Mouse (Mus musculus) monocyte, adult 59 days (primary cell): ENCODE data around the gene Ska2. TPM values are rescaled to one million over a fixed set of nuclear protein-coding genes. Genes with fewer than 3 reads are reported as not detected.

ENCODE experiments used
- total RNA-seq, 2 experiments: library from RNA; stranded (reverse); gene quantifications; one replicate each; pipeline ENCODE4 v1.2.4; 2023

The Ska2 gene
- total RNA-seq: 1 to 10 TPM; 1.9 to 2.3 TPM

GRCm38 (mm10) chr11:87108755-87109518 lies at the start of gene Ska2:
TSS of gene Ska2 (plus strand) at chr11:87109234.

DNA sequence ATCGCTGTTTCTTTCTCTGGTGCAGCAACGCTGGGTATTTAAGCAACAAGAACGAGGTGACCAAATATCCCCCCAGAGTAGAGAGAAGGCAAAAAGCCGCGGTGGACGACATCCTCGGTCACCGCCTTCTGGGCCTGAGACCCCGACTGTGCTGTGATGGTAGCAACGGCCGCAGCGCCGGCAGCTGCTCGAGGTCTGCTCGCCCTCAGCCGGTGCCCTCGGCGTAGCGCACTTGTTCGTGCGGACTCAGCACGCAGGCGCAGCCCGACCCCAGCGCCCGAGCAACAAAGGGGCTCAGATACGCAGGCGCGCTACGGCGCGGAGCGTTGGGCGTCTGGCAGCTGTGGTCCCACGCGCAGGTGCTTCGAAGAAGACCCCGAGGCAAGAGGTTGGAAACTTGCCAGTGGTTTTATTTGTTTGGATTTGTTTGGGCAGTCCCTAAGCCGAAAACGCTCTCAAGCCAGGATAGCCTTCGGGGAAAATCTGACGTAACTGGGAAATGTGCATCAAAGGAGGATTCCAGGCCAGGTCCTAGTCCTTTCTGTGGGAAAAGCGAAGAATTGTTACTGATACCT lies 35.1 kb upstream of the Ska2 start, which contains the start of gene Gdpd1:
Gene Gdpd1 (minus strand): TSS at position 197 of the 575 bp plus-strand sequence.

DNA sequence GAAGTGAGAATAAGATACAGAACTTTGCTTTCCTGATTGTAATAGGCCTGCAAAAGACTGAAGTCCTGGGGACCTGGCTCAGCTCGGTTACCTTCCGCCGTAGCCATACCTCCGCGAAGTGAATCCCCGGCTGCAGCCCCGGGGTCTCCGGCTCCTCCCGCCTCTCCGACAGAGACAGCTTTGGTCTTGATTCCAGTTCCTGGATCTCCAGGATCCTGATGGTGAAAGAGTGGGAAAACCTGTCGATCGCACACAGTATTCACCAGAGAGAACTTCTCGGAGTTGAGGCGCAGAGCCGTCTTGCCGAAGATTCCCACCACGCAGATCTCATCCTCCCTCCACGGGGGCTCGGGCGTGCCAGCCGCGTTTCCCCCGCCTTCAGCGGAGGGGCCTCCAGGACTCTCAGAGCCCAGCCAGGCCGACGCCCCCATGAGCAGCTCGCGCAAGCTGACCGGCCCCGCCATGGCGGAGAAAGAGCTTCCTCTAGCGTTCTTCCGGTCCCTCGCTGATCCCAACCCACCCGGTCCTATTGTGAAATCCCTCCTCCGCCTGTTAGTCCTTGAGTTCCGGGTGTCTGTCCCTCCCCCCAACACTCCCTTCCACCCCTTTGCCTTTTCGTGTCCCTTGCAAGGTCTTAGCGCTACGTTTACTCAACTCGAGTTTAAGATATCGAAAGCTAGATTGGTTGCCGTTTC lies 22.6 kb upstream of the Ska2 start, which contains the start of gene Smg8:
Gene Smg8 (minus strand): TSS at position 485 of the 695 bp plus-strand sequence.

GRCm38 (mm10) chr11:87108409-87108754 lies 652 bp upstream of the Ska2 start, which contains the start of gene Prr11:
TSS of gene Prr11 (minus strand) at chr11:87108708.

GRCm38 (mm10) chr11:87126824-87127816 lies 18.1 kb downstream of the Ska2 start, which contains the start of gene Trim37:
TSS of gene Trim37 (plus strand) at chr11:87127077.

Other genes starting within 250 kb of the Ska2 start
- 10 to 100 TPM; 17.0 to 17.3 TPM for gene Ypel2, start 115.5 kb upstream of the Ska2 start, total RNA-seq
- gene Gdpd1, start 35.2 kb upstream of the Ska2 start, total RNA-seq: 1 to 10 TPM; 3.9 to 5.0 TPM
- 10 to 100 TPM; 17.1 to 17.5 TPM for gene Smg8, start 22.5 kb upstream of the Ska2 start, total RNA-seq
- gene Prr11, start 526 bp upstream of the Ska2 start, total RNA-seq: under 1 TPM; 0.24 to 0.39 TPM
- gene Trim37, start 17.8 kb downstream of the Ska2 start, total RNA-seq: 1 to 10 TPM; 8.0 to 8.6 TPM
- gene Ppm1e, start 249.8 kb downstream of the Ska2 start, total RNA-seq: 1 to 10 TPM; 1.0 to 1.2 TPM